ENCODE assay signal across 8 mouse cellular contexts in the genomic region with DNA sequence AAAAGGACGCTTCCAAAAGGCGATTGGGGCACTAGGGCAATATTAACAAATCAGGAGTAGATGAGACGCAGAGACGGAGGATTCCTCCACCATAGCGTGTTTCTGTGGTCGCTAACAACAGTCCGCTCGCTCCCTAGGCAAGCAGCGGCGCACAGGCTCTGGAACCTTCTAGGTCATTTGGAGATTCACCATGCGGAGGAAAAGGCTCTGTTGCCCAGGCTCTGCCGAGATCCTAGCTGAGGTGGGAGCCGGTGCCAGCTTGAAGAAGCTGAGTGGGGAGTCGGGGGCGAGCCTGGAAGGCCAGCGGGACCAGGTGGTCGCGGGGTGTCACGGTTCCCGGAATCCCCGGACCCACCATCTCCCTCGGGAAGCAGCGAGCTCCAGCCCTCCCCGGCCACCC. TPM values are rescaled to one million over a fixed set of nuclear protein-coding genes. Genes with fewer than 3 reads are reported as not detected.
DNase-seq lines count a peak whose midpoint lies in the region; ATAC-seq and TF ChIP-seq lines count a peak whose summit lies in the region.

No protein-coding gene starts in this region.

- H3K4me2 ChIP-seq in forebrain, postnatal 0 days (ENCODE audit: low read depth): peak overlapping the region; percentile 64
- H3K4me2 ChIP-seq in limb, embryonic 15.5 days: peak overlapping the region; percentile 85
- H3K4me2 ChIP-seq in neural tube, embryonic 14.5 days (ENCODE audit: low read depth, low read length): peak overlapping the region; percentile 58

- H3K4me3 ChIP-seq in forebrain, postnatal 0 days (ENCODE audit: low read depth, low read length): peak overlapping the region; percentile 79
- peak overlapping the region; percentile 62 for H3K4me3 ChIP-seq in limb, embryonic 15.5 days
- H3K4me3 ChIP-seq in neural tube, embryonic 14.5 days (ENCODE audit: low read depth, low read length): peak overlapping the region; percentile 54

- H3K27ac ChIP-seq in forebrain, postnatal 0 days (ENCODE audit: low read depth, low read length): peak overlapping the region; percentile 92
- peak overlapping the region; percentile 89 for H3K27ac ChIP-seq in limb, embryonic 15.5 days
- peak overlapping the region; percentile 77 for H3K27ac ChIP-seq in neural tube, embryonic 14.5 days (ENCODE audit: low read depth, low read length)

- peak; percentile 1 for ATAC-seq in forebrain, postnatal 0 days
- ATAC-seq in limb, embryonic 15.5 days (ENCODE audit: insufficient number of reproducible peaks, low FRiP score, low TSS enrichment, low read depth): no peak
- no peak; the same call in 1 of the 2 replicates for ATAC-seq in neural tube, embryonic 14.5 days (ENCODE audit: low read depth)

- peak; percentile 38 to 44 for DNase-seq in layer of hippocampus, adult 8-10 months (ENCODE audit: low spot score in 2 of 2)
- DNase-seq in layer of hippocampus, postnatal 25 days (ENCODE audit: extremely low spot score in 1 of 2, low spot score in 1 of 2): no peak
- DNase-seq in adipocyte (ENCODE audit: low spot score): peak; percentile 65
- DNase-seq in forebrain, postnatal 0 days: peak; percentile 52
- no peak for DNase-seq in cerebellum, adult 8-10 months
- DNase-seq in layer of hippocampus, adult 9-10 months (ENCODE audit: low spot score): no peak

- H3K27me3 ChIP-seq in forebrain, postnatal 0 days (ENCODE audit: insufficient read depth, low read length): no peaks in the 10 kb centered on the region
- H3K27me3 ChIP-seq in limb, embryonic 15.5 days: no peaks in the 10 kb centered on the region
- H3K27me3 ChIP-seq in neural tube, embryonic 14.5 days (ENCODE audit: control insufficient read depth, insufficient read depth, low read length): no peaks in the 10 kb centered on the region

- peaks cover 10% of the 10 kb centered on the region; the same call in 1 of the 2 replicates for H3K4me1 ChIP-seq in forebrain, postnatal 0 days (ENCODE audit: insufficient read depth)
- peaks cover 13% of the 10 kb centered on the region for H3K4me1 ChIP-seq in limb, embryonic 15.5 days
- peaks cover 19% of the 10 kb centered on the region; the same call in 1 of the 2 replicates for H3K4me1 ChIP-seq in neural tube, embryonic 14.5 days (ENCODE audit: control insufficient read depth, insufficient read depth, low read length)

- whole genome bisulfite sequencing in forebrain, postnatal 0 days: under 1% methylated on average over 24 of the region's 24 CpGs
- under 1% methylated on average over 24 of the region's 24 CpGs for WGBS in limb, embryonic 15.5 days
- WGBS in neural tube, embryonic 14.5 days: under 1% methylated on average over 24 of the region's 24 CpGs

- peaks cover 22% of the 10 kb centered on the region for H3K36me3 ChIP-seq in forebrain, postnatal 0 days (ENCODE audit: insufficient read depth)
- peaks cover 25% of the 10 kb centered on the region for H3K36me3 ChIP-seq in limb, embryonic 15.5 days
- peaks cover 18% of the 10 kb centered on the region for H3K36me3 ChIP-seq in neural tube, embryonic 14.5 days (ENCODE audit: control insufficient read depth, insufficient read depth, low read length)

- TF ChIP-seq CTCF in forebrain, postnatal 0 days (IDR thresholded peaks at IDR 0.05; ENCODE audit: low read depth): no peak

- H3K9ac ChIP-seq in forebrain, postnatal 0 days: peak overlapping the region; percentile 76
- H3K9ac ChIP-seq in limb, embryonic 15.5 days: peak overlapping the region; percentile 64
- peak overlapping the region; percentile 56 for H3K9ac ChIP-seq in neural tube, embryonic 14.5 days (replicated peaks; ENCODE audit: low read depth, low read length)

- no peaks in the 10 kb centered on the region for H3K9me3 ChIP-seq in forebrain, postnatal 0 days (ENCODE audit: low read length)
- no peaks in the 10 kb centered on the region for H3K9me3 ChIP-seq in limb, embryonic 15.5 days
- H3K9me3 ChIP-seq in neural tube, embryonic 14.5 days (ENCODE audit: control insufficient read depth, low read length): no peaks in the 10 kb centered on the region

RNA-seq across cellular contexts. Expression of a gene that starts 0.6 kb away (rescaled TPM):
- 100 to 1,000 TPM; 269 to 406 (median 334) TPM for total RNA-seq in layer of hippocampus, adult 8-10 months (2022)
- total RNA-seq in layer of hippocampus, postnatal 25 days (2021): 100 to 1,000 TPM; 326 to 347 TPM
- total RNA-seq in forebrain, postnatal 0 days (2014; rRNA removed): 41.2 and 49.2 TPM in 2 replicates
- 68.4 and 78.6 TPM in 2 replicates for polyA plus RNA-seq in forebrain, postnatal 0 days (2015; fragmentation: Nextera tagmentation; extraction: Ambion mirVana)
- 50.0 and 50.2 TPM in 2 replicates for polyA plus RNA-seq in limb, embryonic 15.5 days (2015; fragmentation: Nextera tagmentation; extraction: Ambion mirVana)
- 97.1 and 112 TPM in 2 replicates for polyA plus RNA-seq in neural tube, embryonic 14.5 days (2014; fragmentation: Nextera tagmentation; extraction: Ambion mirVana)

RNA-seq across cellular contexts. Expression of a gene that starts 42.5 kb away (rescaled TPM):
- total RNA-seq in layer of hippocampus, adult 8-10 months (2022): 10 to 100 TPM; 12.1 to 18.7 (median 13.8) TPM
- 10 to 100 TPM; 12.3 to 14.5 TPM for total RNA-seq in layer of hippocampus, postnatal 25 days (2021)
- 16.5 and 19.9 TPM in 2 replicates for total RNA-seq in forebrain, postnatal 0 days (2014; rRNA removed)
- polyA plus RNA-seq in forebrain, postnatal 0 days (2015; fragmentation: Nextera tagmentation; extraction: Ambion mirVana): 12.4 and 13.1 TPM in 2 replicates
- polyA plus RNA-seq in limb, embryonic 15.5 days (2015; fragmentation: Nextera tagmentation; extraction: Ambion mirVana): 13.6 and 14.4 TPM in 2 replicates
- 20.1 and 22.2 TPM in 2 replicates for polyA plus RNA-seq in neural tube, embryonic 14.5 days (2014; fragmentation: Nextera tagmentation; extraction: Ambion mirVana)

Comparison
In these comparisons a context has a peak if more than half of its experiments do, and no peak if none do; other contexts are left out.
1. DNase-seq: peak in layer of hippocampus, adult 8-10 months (2 of 2), adipocyte (single experiment) and forebrain, postnatal 0 days (single experiment); none in layer of hippocampus, postnatal 25 days (0 of 2), cerebellum, adult 8-10 months (single experiment) and layer of hippocampus, adult 9-10 months (single experiment).
2. Peak in every context shown above with its lines, with median percentiles within 50 percentile points of each other: H3K27ac ChIP-seq, H3K4me2 ChIP-seq, H3K4me3 ChIP-seq and H3K9ac ChIP-seq.